Mouse (Mus musculus) embryonic stem cell, embryonic (primary cell): ENCODE measurements around the gene Smg6.

ENCODE experiments used
- CTCF ChIA-PET, 4 experiments: fragments of 300-600 bp in 2 of 4; fragments of 350-600 bp in 2 of 4; sonication (Branson Sonifier 250); formaldehyde crosslinking; loops; one replicate each; lab custom pipeline; 2022; ENCODE audit warnings: inconsistent platforms in 2 of 4; lab: Charles Lee
- POLR2A ChIA-PET, 4 experiments: fragments of 300-600 bp in 2 of 4; fragments of 350-600 bp in 2 of 4; sonication (Branson Sonifier 250); formaldehyde crosslinking; loops; one replicate each; lab custom pipeline; 2022; ENCODE audit warnings: antibody characterized with exemption in 4 of 4, inconsistent platforms in 1 of 4; lab: Charles Lee

Smg6 gene

GRCm38 (mm10) chr11:75178672-75179208 is 253.1 kb downstream of the Smg6 start, which contains the start of gene Ovca2:
TSS of gene Ovca2 (minus strand) at chr11:75178835.
- POLR2A ChIA-PET = interaction anchor here in 3 of 4 experiments (0.5 to 5.9 kb wide), 19 partner anchors 8 to 332 kb away, joined by 3 to 42 read pairs (median 4); partner anchors contain the start of genes Tlcd2 (in 2 of the 3), Dph1 (in 1 of the 3), Hic1 (in 1 of the 3) and Rtn4rl1 (in 1 of the 3)

GRCm38 (mm10) chr11:75183917-75184570 is 258.4 kb downstream of the Smg6 start:
- ChIA-PET CTCF (interaction anchor here in 2 of 4 experiments (1.0 to 1.1 kb wide), 2 partner anchors 11 to 14 kb away, joined by 3 read pairs; no protein-coding TSS in a partner anchor), POLR2A (interaction anchor here in 1 of 4 experiments (0.7 to 1.4 kb wide), 2 partner anchors 10 kb away, joined by 3 to 5 read pairs; partner anchors contain the start of gene Rtn4rl1)

More at GRCm38 (mm10) chr11:75178672-75179208, 253.1 kb downstream of the Smg6 start, which contains the start of gene Ovca2:
- CTCF ChIA-PET = interaction anchor here in 3 of 4 experiments (0.5 to 1.8 kb wide), 13 partner anchors 8 to 332 kb away, joined by 3 to 13 read pairs (median 4); partner anchors contain the start of genes Dph1 (in 1 of the 3) and Hic1 (in 1 of the 3)

DNA sequence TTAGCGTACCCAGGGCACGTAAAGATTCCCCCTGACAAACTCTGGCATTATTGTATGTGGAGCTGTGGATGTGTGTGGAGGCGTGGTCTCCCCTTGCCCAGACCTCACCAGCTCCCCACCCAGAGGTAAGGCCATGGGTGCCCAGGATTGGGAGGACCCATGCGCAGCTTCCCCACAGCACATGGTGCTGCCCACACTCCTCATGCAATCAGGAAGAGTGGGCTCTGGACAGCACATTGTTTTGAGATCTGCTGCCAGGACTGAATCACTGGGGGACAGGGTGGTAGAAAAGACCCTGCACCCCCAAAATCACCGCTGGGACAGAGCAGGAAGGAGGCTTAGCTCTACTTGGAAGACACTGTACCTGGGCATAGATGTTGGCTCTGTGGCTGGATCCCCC is 258.9 kb downstream of the Smg6 start:
- POLR2A ChIA-PET = interaction anchor here in 1 of 4 experiments (0.7 kb wide), 1 partner anchor 9 kb away, joined by 3 read pairs; the partner anchor contains the start of gene Rtn4rl1
- CTCF ChIA-PET = interaction anchor here in 1 of 4 experiments (1.0 kb wide), 1 partner anchor 14 kb away, joined by 3 read pairs; no protein-coding TSS in a partner anchor

DNA sequence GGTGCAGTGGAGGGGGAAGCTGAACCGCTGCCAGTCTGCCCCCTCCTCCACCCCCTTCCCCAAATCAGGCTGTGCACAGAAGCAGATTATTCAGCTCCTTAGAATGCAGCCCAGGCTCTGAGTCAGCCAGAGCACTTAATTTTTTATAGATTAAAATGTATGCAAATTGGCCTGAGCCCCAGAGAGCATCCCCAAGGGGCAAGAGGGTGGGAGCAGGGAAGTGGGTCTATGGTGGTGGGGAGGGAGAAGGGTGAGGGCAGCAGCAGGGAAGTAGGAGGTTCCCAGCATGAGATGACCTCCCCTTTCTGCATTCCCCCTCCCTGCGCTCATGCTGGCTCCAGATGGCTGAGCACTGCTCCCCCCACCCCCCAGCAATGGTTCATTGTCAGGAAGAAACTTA is 259.4 kb downstream of the Smg6 start:
- POLR2A ChIA-PET = interaction anchor here in 1 of 4 experiments (0.7 kb wide), 1 partner anchor 9 kb away, joined by 3 read pairs; the partner anchor contains the start of gene Rtn4rl1
- CTCF ChIA-PET = interaction anchor here in 1 of 4 experiments (0.9 kb wide), 1 partner anchor 16 kb away, joined by 5 read pairs; the partner anchor contains the start of gene Hic1

DNA sequence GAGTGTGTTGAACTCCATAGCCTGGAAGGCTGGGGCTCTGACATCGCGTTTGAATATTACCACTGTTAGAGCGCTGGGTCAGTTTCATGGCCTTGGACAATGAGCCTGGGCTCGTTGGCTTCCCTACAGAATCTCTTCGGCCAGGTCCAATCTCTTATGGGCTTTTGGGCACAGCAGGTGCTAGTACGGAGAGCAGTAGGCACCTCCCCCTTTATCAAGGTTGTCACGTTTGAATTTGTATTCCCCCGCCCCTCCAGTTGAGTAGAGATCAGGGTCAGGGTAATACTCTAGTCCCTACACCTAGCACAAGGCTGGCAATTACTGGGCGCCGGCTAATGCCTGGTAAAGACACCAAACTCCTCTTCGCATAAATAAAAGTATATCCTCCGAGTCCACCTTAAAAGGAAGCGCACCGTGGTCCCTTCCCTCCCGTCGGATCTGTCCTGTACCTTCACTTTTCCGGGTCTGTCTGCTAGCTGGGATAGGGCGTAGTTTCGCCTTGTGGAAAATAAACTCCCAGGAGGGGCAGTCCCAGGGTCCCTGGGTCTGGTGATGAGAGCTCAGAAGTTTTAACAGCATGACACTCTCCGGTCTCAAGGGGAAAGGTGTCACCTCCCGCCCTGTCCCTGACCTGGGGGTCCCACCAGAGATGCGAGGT is 264.2 kb downstream of the Smg6 start:
- CTCF ChIA-PET = interaction anchor here in 2 of 4 experiments (0.8 to 4.9 kb wide), 10 partner anchors 11 to 103 kb away, joined by 3 to 34 read pairs (median 7); partner anchors contain the start of gene Hic1 (in 1 of the 2)
- POLR2A ChIA-PET = interaction anchor here in 3 of 4 experiments (0.9 to 6.9 kb wide), 22 partner anchors 10 to 360 kb away, joined by 3 to 42 read pairs (median 4); partner anchors contain the start of genes Hic1 (in 2 of the 3), Ovca2 (in 2 of the 3), Tlcd2 (in 2 of the 3) and Mnt (in 1 of the 3)

DNA sequence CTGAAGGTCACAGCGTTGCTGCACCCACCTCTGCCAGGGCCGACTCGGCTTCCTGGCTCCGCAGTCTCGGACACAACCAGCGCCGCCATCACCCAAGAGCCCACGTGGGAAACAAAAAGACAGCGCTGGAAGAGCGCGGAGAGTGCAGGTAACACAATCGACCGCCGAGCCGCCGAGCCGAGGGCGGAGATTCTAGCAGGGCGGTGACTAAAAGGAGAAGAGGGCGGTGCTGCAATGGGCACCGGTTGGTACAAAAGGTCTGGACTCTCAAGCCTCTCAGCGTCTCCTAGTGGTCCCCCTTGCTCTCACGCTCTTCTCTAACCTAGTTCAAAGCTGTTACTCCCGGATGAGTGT is 264.7 kb downstream of the Smg6 start:
- ChIA-PET CTCF (interaction anchor here (0.8 to 4.9 kb wide), 14 partner anchors 11 to 102 kb away, joined by 3 to 34 read pairs (median 4); partner anchors contain the start of gene Hic1 (in 1 of the 4)), POLR2A (interaction anchor here in 2 of 4 experiments (0.5 to 6.9 kb wide), 24 partner anchors 10 to 360 kb away, joined by 3 to 42 read pairs (median 4); partner anchors contain the start of genes Hic1 (in 2 of the 2), Ovca2 (in 2 of the 2), Tlcd2 (in 2 of the 2) and Mnt (in 1 of the 2))

GRCm38 (mm10) chr11:75190905-75191441 is 265.4 kb downstream of the Smg6 start, which contains the start of gene Dph1:
TSS of gene Dph1 (minus strand) at chr11:75191241.
- POLR2A ChIA-PET = interaction anchor here in 2 of 4 experiments (0.5 to 6.9 kb wide), 22 partner anchors 11 to 361 kb away, joined by 3 to 42 read pairs (median 4); partner anchors contain the start of genes Hic1 (in 2 of the 2), Ovca2 (in 2 of the 2), Tlcd2 (in 2 of the 2) and Mnt (in 1 of the 2)
- CTCF ChIA-PET = interaction anchor here (0.6 to 4.9 kb wide), 16 partner anchors 12 to 102 kb away, joined by 3 to 34 read pairs (median 4); partner anchors contain the start of gene Hic1 (in 1 of the 4)

DNA sequence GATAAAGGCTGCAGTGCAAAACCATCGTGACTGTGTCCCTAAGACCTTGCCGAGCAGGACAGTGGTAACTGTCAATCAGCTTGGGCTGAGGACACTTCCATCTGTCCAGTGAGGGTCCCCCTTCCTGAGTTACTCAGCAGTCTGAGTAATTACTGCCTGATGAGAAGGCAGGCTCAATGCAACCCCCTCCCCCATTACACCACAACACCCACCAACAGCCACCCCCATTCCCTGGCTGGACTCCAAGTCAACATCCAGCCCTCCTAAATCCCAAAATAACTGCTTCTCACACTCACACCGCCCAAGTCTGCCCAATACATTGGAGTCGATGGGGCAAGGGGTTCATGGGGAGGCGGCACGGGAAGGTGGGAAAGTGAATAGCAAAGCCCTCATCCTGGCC is 266.2 kb downstream of the Smg6 start:
- ChIA-PET POLR2A (interaction anchor here in 3 of 4 experiments (0.5 to 6.9 kb wide), 11 partner anchors 12 to 156 kb away, joined by 3 to 42 read pairs (median 3); partner anchors contain the start of genes Hic1 (in 1 of the 3), Ovca2 (in 1 of the 3), Rpa1 (in 1 of the 3) and Smyd4 (in 1 of the 3)), CTCF (interaction anchor here (0.6 to 4.9 kb wide), 18 partner anchors 22 to 319 kb away, joined by 3 to 43 read pairs (median 4); partner anchors contain the start of gene Hic1 (in 1 of the 4))

DNA sequence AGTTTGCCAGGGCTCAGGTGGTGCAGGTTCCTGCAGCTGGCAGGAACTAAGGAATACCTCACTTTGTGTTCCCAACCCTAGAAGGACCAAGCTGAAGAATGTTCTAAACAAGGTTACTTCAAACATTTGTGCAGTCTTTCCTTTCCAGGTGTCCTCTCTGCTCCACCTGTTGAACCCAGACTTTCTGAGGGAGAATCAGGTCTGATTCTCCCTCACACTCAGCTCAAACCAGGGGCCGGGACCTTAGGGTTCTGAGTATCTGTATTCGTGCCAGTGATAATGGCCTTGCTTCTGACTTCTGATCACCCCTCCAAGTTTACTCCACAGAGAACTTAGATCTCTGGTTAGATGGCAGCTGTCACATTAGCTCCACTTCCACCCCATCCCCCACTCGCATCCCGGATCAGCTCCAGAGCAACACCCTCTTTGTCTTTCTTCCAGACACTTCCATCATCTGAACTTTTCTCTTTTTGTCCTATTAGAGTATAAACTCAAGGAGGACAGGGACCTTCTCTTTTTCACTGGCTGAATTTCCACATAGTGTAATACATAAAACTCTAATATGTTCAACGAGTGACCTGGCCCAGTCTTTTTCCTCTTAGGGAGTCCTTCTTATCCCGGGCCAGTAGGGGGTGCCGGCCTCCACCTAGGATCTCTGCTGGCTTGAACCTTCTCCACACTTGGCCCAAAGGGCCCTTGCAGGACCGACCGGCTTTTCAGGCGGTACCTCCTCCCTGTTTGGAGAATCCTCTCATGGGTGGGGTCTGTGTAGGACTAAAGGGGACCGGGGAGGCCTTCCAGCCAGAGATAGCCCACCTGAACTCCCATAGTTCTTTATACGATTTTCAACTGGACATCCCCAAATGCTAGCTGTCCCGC is 267.0 kb downstream of the Smg6 start:
- CTCF ChIA-PET = interaction anchor here (0.6 to 4.9 kb wide), 27 partner anchors 14 to 634 kb away, joined by 3 to 43 read pairs (median 4); partner anchors contain the start of gene Hic1 (in 1 of the 4)
- POLR2A ChIA-PET = interaction anchor here in 3 of 4 experiments (0.5 to 6.9 kb wide), 15 partner anchors 11 to 270 kb away, joined by 3 to 42 read pairs (median 4); partner anchors contain the start of genes Hic1 (in 1 of the 3), Ovca2 (in 1 of the 3), Rpa1 (in 1 of the 3) and Smg6 (in 1 of the 3)

- ChIA-PET CTCF (interaction anchor here (0.6 to 4.9 kb wide), 23 partner anchors 15 to 635 kb away, joined by 3 to 43 read pairs (median 4); partner anchors contain the start of gene Hic1 (in 2 of the 4)), POLR2A (interaction anchor here (0.5 to 6.9 kb wide), 24 partner anchors 9 to 539 kb away, joined by 3 to 42 read pairs (median 4); partner anchors contain the start of genes Hic1 (in 1 of the 4), Ovca2 (in 1 of the 4), Smg6 (in 1 of the 4) and Tlcd2 (in 1 of the 4))
Measured at GRCm38 (mm10) chr11:75193256-75194071, 267.8 kb downstream of the Smg6 start, which contains the start of gene Rtn4rl1. TSS of gene Rtn4rl1 (plus strand) at chr11:75193783.

DNA sequence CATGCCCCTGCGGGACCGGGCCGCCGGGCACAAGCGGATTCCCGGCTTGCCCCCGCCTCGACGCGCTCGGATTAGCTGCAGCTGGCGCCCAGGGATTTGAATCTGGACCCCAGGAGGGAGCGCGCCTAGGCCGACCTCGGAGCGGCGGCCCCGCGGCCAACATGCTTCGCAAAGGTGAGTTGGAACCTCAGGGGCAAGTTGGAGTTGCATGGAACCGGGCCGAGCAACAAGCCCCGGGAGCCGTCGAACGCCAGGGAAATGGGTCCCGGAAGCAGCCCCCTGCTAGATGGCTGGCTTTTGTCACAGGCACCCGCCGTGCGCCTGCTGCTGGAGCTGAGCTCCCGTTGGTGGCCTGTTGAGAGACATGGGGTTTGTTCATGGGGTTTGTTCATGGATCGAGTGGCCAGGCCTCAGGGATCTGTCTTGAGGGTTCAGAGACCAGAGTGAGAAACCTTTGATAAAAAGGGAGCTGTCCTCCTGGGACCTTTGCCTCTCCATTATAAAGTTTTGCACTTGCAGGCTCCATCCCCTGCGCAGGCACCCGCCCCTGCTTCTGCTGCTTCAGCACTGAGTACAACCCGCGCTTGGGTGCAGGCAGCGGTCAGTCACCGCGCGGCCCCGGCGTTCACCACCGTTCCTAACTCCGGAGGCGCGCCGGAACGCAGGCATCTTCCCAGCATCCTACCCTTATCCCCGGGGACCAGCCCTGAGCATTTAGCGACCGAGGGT is 268.7 kb downstream of the Smg6 start:
- CTCF ChIA-PET = interaction anchor here (0.8 to 4.9 kb wide), 19 partner anchors 21 to 213 kb away, joined by 3 to 43 read pairs (median 4); partner anchors contain the start of gene Hic1 (in 2 of the 4)

DNA sequence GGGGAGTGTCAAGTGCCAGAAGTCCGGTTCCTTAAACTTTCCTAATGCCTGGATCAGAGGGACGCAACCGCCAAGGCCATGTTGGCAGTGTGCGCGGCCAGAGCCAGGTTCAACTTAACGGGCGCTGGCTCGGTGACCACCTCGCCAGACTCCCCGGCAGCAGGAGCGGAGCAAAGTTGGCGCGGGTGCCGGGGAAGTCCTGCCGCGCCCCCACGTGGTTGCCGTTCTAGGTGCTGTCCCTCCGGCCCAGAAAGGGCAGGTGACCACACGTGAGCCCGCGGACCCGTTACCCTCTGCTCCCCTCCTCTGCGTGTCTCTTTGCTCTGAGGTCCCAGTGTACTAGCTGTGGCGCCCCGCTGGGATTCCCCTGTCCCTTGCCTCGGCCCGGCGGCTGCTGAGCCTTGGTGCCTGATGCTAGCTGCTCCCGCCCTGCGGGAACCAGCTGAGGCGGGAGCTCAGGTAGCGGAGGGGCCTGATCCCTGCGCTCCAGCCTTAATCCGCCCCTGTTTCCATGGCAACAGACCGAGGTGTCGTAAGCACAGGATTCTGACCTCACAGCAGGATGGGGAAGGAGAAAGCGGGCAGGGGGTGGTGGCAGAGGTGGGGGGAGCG is 269.3 kb downstream of the Smg6 start:
- POLR2A ChIA-PET = interaction anchor here (0.6 to 6.9 kb wide), 29 partner anchors 9 to 360 kb away, joined by 3 to 42 read pairs (median 3); partner anchors contain the start of genes Tlcd2 (in 2 of the 4), Hic1 (in 1 of the 4), Ovca2 (in 1 of the 4) and Rilp (in 1 of the 4)

More for the DNA sequence above, 268.7 kb downstream of the Smg6 start:
- POLR2A ChIA-PET = interaction anchor here (0.6 to 6.9 kb wide), 34 partner anchors 10 to 538 kb away, joined by 3 to 42 read pairs (median 4); partner anchors contain the start of genes Hic1 (in 1 of the 4), Ovca2 (in 1 of the 4), Rilp (in 1 of the 4) and Rpa1 (in 1 of the 4)

DNA sequence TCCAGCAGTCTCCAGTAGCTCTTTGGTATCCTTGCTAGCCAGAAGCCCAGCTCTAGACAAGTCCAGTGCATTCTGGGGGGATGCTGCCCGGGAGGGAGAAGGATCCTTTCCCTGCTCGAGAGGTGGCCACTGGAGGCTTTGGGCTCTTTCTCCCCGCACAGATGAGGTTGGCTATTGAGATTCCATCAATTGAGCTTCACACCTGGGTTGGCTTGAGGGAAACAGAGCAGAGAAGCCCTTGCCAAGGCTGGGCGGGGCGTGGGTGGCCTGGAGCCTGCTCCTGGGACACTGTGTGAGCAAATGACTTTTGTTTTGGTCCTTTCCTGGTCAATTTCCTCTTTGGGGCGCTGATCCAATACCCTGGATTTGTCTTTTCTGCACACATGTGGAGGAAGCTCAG is 270.5 kb downstream of the Smg6 start:
- ChIA-PET POLR2A (interaction anchor here in 3 of 4 experiments (0.6 to 3.4 kb wide), 19 partner anchors 9 to 432 kb away, joined by 3 to 17 read pairs (median 4); partner anchors contain the start of gene Tlcd2 (in 1 of the 3)), CTCF (interaction anchor here in 3 of 4 experiments (0.6 to 4.7 kb wide), 7 partner anchors 26 to 517 kb away, joined by 3 to 43 read pairs (median 3); partner anchors contain the start of gene Hic1 (in 1 of the 3))

More for the DNA sequence above, 269.3 kb downstream of the Smg6 start:
- CTCF ChIA-PET = interaction anchor here (0.5 to 4.7 kb wide), 15 partner anchors 12 to 354 kb away, joined by 3 to 43 read pairs (median 4); partner anchors contain the start of gene Hic1 (in 2 of the 4)
